Mouse (Mus musculus) large intestine, adult 2 months (tissue): Measurements from ENCODE around the gene Gm10961. TPM values are rescaled to one million over a fixed set of nuclear protein-coding genes. Genes with fewer than 3 reads are reported as not detected.
A peak's percentile ranks its signal among the peaks of the same experiment; 100 is the strongest.

Experiments used
- DNase-seq: peaks from one replicate; pipeline ENCODE4 v3.0.0-alpha.2; 2012; ENCODE audit warnings: low read depth, low spot score
- WGBS: fragments of 180-500 bp; shearing (Covaris S2); methylation state at CpG from one replicate; pipeline ENCODE4 v1.1.7; 2018; 5-methylcytosine and 5-hydroxymethylcytosine counted together
- polyA plus RNA-seq: library from polyadenylated mRNA; depleted of rRNA; stranded (reverse); fragments of >200 nt; gene quantifications from 2 replicates; pipeline ENCODE4 v1.2.3, GENCODE M21; 2012; rRNA removed

Gm10961 gene
- polyA plus RNA-seq: not detected in 2 replicates

- peak; percentile 7 for DNase-seq
- WGBS: under 1% methylated on average over 47 of the region's 48 CpGs
Observed at GRCm38 (mm10) chr3:107630682-107631522, at the start of gene Gm10961. Gm10961 (plus strand) TSS chr3:107631322.

DNA sequence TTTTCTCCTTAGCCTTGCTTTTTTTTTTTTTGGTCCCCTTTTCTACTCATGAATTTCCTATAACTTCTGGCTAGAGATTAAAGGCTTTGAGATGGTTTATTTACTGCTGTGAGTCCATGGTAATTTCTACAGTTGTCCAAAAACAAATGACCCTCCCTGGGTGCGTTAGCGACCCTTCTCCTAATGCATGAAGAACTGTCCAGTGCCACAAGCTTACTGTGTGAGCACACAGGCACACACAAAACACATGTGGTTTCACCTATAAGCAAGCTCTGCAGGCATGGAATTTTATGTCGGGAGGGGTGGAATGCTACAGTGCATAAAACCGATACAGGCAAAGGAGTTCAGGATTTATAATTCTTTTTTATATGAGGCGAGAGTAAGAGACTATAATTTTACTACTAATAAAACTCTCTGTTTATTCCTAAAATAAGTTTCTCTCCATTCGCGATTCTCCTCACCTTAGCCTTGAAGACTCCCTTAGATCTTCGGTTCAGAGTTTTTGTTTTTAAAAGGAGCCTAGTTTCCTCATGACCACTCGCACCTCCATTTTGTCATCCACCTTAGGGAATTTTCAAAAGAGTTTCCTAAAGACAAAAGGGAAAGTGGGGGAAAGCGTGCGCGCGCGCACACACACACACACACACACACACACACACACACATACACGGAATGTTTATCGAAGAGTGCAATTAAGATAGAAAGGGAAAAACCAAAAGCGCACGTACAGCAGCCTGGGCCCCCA, 48.8 kb upstream of the Gm10961 start:
- DNase-seq: no peak
- WGBS: 3% methylated on average over 18 of the region's 18 CpGs

DNA sequence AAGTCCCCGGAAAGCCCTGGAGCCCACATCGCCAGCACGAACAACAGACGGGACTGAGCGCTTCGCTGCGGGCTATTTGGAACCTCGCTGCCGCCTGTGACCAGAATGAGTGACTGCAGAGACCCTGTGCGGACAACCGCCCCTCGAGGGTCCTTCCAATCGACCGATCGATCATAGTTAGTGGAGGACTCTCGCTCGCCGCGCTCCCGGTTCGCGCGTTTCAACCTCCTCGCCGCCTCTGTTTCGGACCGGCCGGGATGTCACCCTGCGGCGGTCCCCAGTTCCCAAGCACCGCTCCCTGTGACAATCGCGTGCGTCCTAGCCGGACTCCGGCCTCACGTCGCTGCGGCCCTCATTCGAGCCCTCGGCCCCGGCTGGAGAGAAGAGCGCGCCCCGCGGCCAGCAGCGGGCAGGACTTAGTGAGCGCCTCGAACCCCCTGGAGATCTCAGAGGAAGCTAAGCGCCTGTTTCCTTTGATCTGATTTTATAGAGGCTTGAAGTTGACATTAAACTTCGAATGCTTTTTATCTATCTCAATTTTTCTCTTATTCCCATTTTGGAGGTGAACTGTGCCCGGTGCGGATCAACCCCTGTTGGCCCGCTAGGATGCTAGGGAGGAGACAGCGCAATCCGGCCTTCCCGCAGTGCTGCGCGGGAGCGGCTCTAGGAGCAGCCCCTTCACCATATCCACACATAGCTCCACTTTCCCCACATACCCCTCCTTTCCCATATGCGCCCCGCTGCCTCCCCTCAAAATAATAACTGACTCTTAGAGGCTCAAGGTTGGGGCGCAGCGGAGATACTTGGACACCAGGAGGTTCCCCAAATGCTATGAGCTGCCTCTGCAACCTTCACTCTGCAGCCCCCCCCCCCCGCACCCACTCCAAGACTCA, 48.0 kb upstream of the Gm10961 start:
- 3% methylated on average over 65 of the region's 65 CpGs for WGBS
- no peak for DNase-seq

DNA sequence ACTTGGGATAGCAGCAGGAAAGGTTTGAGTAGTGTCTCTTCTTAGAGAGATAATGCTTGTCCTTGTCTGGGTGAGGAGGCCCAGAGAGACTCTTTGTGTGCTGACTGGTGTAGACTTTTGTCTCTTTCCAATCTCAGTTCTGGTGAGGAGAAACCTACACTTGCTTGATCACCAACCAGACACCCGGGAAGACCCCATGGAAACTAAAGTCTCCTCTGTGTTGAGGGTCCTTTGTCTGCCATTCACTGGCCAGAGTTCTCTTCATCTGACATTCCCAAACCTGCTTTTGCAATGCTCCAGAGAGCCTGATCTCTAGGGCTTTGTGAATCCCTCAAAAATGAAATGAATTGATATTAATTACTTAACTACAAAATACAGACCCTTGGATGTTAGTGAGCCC, 47.2 kb upstream of the Gm10961 start:
- WGBS: 16% methylated on average over 1 of the region's 1 CpGs

GRCm38 (mm10) chr3:107586504-107586903, 44.6 kb upstream of the Gm10961 start:
- 64% methylated on average over 6 of the region's 6 CpGs for WGBS
- no peak for DNase-seq

More for the DNA sequence above, 47.2 kb upstream of the Gm10961 start:
- DNase-seq: no peak

DNA sequence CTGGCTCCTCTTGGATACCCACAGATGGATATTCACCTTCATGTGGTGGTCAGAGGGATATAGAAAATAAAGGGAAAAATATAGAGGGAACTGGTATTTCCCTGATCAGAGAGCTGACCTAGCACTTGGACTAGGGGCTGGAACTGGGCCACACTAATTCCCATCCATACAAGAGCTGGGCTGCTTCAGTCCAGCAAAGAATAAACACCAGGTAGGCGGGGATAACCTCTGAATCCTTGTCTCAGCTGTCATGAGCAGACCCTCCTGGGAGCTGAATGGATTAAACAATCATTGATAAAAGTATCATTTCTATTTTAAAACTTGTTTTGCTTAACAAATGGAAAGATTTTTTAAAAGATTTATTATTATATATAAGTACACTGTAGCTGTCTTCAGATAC, 39.5 kb upstream of the Gm10961 start:
- no peak for DNase-seq
- 36% methylated on average over 1 of the region's 1 CpGs for WGBS

GRCm38 (mm10) chr3:107593632-107594031, 37.5 kb upstream of the Gm10961 start:
- WGBS: 44% methylated on average over 2 of the region's 2 CpGs
- no peak for DNase-seq

DNA sequence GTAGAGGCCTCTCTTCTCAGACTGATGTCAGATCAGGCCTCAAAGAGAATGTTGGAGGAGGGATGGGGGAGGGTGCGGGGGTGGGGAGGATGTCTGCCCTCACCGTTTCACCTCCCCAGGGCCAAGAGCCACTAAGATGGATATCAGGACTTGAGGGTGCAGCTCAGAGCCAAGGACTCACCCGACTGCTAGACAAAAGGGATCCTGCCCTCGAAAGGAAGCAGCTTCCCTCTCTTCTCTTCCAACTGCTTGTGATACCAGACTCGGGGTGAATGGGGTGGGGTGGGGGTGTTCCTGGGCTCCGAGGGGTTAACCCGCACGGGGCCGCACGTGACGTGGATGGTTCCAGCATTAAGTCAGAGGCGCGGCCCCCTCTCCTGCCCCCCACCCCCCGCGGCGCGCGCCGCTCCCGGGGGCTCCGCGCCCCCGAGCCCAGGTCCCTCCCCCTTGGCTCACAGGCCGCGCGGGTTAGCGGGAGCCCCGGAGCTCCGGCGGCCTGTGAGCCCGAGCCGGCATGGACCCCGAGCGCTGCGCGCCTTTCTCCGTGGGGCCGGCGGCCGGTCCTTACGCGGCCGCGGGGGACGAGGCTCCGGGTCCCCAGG, 36.4 kb upstream of the Gm10961 start, which contains the start of gene Alx3:
Alx3 (plus strand) TSS at position 370 of the 602 bp plus-strand sequence.
- no peak for DNase-seq
- WGBS: 4% methylated on average over 43 of the region's 46 CpGs

DNA sequence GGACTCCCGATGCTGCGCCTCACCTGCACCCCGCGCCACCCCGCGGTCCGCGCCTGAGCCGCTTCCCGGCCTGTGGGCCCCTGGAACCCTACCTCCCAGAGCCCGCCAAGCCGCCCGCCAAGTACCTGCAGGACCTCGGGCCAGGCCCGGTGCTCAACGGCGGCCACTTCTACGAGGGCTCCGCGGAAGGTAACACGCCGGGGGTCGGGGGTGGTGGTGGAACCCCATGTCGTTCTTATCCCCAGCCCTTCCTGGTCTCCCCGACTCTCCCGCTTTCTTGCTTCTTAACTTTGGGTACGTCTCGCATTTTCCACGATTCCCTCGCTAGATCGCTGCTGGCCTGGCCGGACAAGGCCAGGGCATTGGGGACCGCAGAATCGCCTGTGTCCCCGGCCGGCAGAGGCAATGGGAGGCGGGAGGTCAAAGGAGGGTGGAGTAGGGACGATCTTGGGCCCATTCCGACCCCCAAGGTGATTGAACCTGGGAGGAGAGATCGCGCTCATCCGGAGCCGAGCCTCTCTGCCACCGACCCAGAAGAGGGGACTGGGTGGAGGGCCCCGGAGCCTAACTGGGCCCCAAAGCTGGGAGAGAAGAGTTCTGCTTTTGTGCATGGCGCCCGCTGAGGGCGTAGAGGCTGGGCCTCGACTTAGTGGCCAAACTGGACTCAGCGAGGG, 35.7 kb upstream of the Gm10961 start:
- WGBS: 3% methylated on average over 49 of the region's 50 CpGs
- no peak for DNase-seq

DNA sequence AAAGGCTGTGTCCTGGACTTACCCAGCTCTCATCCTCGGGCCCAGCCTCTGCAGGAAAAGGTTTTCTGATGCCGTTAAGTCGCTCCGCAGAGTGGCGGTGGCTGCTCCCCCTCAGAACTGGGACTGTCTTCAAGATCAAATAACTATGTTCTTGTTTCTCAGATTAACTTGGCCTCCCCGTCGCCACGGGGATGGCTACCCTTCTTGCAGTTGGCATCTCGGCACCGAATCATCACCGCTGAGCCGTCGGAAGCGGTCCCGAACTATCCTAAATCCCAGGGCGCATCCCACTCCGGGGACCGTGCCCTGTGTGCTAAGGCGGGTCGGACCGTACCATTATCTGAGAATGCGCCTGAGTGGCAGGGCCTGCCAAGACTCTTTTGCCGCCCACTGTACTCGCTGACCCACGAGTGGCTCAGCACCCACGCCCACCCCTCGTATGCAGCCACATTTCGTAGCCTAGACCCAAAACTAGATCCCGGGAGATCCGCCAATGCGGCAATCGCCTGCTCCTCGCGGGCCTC, 35.1 kb upstream of the Gm10961 start:
- WGBS: 6% methylated on average over 34 of the region's 34 CpGs
- DNase-seq: no peak

DNA sequence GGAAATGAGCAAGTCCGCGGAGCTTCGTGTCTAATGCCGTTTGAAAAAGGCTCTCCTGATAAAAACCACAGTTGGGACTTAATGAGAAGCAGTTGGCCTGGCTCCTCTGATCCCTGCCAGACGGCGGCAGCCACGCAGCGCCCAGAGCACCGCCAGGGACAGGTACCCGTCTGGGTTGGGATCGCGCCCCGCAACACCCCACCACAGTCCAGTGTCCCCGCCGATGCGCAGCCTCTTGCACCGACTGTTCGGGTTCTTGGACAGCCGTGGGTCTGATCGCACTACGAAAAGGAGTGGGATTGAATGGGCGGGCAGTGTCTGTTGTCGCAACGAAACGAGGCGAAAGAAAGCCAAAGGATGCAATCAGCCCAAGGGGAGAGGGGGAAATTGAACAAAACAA, 34.6 kb upstream of the Gm10961 start:
- DNase-seq: no peak
- 2% methylated on average over 26 of the region's 26 CpGs for WGBS

- WGBS: 4% methylated on average over 24 of the region's 24 CpGs
- DNase-seq: no peak
Observed at GRCm38 (mm10) chr3:107597134-107597533, 34.0 kb upstream of the Gm10961 start.

DNA sequence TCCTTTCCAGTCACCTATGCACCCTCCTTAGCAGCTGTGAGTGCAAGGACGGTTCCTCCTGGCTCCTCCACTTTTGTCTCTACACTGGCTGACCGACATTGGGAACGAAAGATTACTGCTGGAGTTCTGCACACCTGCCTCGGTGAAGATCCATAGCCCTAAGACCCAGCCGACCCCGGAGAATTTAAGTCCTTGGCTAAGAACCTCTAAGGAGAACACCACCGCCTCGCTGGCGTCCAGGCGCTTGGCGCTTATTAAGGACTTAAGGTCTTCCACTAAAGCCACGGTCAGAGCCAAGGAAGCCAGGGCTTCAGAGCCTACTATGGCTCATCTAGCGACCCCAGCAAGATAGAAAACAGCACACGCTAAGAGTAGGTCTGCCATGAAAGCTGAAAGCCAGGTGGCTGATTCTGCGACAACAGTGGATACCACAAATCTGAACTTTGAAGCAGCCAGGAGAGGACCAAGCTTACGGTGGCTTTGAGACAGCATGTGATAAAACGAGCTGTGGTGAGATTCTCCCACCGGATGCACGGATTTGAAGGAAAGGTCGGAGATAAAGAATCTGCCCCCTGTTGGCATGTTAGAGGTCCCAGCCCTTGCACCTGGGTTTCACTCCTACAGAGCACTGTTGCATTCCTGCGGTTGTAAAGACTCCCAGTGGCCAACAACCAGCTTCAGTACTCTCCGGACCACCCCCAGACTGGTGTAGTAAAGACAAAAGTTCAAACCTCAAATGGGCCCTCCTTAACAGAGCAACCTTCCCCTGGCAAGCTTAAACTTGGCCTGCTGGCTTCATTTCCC, 33.3 kb upstream of the Gm10961 start:
- DNase-seq: no peak

GRCm38 (mm10) chr3:107600127-107600526, 31.0 kb upstream of the Gm10961 start:
- 53% methylated on average over 6 of the region's 6 CpGs for WGBS
- no peak for DNase-seq

More for the DNA sequence above, 33.3 kb upstream of the Gm10961 start:
- WGBS: 15% methylated on average over 22 of the region's 22 CpGs

GRCm38 (mm10) chr3:107605304-107605703, 25.8 kb upstream of the Gm10961 start:
- 7% methylated on average over 4 of the region's 4 CpGs for WGBS
- DNase-seq: peak; percentile 36

DNA sequence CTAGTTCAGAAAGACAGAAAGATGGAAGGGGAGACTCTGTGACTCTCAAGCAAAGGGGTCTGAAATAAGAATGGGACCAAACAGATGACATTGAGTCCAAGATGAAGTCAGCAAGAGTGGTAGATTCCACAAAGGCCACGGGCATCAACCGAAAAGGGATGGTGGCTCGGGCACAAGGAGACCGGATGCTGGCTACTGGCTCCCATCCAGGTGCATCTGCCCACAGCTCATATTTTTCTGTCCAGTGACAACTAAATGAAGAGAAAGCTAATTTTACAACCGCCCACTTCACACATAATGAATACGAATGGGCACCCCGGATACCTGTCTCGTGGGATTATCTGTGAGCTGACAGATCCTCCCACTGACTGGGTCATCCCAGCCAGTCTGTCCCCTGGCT, 23.9 kb upstream of the Gm10961 start:
- WGBS: 83% methylated on average over 8 of the region's 8 CpGs
- DNase-seq: no peak

- 25% methylated on average over 4 of the region's 4 CpGs for WGBS
- no peak for DNase-seq
Observed at GRCm38 (mm10) chr3:107608808-107609207, 22.3 kb upstream of the Gm10961 start.

DNA sequence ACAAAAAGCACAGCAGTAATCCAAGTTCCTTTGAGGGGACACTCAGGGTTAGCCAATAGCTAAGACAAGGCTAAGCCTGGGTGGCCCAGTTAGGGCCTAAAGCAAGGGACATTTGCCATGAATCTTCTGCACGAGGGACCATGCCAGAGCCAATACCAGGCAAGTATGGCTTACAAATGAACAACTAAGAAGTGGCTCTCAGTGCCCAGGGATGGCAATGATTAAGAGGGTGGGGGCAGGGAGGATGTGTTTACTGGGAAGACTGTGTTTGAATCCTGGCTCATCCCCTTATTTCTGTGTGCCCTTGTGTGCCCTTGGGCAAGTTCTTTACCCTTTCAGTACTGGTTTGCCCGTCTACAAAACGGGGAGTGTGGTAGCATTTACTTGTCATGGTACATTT, 21.7 kb upstream of the Gm10961 start:
- WGBS: 64% methylated on average over 3 of the region's 3 CpGs
- no peak for DNase-seq
